Mouse (Mus musculus) T-helper 2 cell (primary cell): ENCODE measurements around the gene Cstad.

Experiments used
- in situ Hi-C: fragments of 300-600 bp; cut with MboI, MseI; formaldehyde crosslinking; loops from one replicate; pipeline ENCODE4 v1.15.1; 2025; ENCODE audit warnings: high pct_unique_total_duplicates

Cstad gene

DNA sequence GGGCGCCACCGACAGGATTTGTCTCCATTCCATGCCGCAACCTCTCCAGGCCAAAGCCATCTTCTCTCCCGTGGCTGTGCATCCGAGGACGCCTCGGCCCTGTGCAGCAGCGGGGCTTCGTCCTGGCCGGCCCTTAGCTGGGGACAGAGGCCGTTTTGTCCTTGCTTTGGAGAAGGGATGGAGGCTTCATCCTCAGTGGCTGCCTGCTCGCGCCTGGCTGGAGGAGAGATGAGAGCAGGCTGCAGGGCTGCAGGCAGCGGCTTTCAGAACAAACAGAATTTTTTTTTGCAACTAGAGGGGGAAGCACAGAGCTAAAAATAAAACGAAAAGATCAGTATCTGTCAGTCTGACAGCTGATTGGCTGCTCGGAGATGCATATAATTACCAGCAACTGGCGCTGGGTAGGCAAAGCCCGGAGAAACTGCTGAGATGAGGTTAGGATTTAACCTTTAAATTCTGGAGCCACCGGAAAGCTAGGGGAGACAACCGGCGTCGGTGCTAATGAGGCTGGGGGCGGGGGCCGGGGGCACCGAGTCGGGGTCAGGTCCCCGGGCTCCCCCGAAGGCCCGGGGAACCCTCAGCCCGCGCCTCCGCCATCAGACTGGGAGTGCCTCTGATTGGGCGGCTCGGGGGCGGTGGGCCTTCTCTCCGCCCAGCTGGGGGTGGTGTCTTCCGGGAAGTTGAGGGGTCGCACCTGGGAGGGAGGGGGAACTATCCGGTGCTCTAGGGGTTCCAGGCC, at the start of gene Cstad:
TSS of gene Cstad (plus strand) at position 400 of the 739 bp plus-strand sequence.
- in situ Hi-C loops, result loop anchor here (5.0 kb wide), 1 partner anchor 58 kb away; no protein-coding TSS in a partner anchor

DNA sequence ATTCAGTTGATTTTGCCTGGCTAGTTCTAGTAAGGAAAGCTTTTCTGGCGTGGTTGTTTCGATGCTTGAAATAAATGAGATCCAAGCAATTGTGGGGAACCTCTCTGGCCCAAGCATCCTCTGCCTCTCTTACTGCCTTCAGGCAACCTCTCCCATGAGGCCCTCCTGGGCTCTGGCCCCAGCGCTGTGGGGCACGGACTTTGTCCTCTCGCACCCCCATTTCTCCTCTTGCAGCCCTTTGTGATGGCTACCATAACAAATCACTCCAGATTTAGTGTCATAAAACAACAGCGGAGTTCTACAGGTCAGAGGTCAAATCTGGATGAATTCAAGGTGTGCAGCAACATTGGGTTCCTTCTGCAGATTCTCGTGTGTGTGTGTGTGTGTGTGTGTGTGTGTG, 49.1 kb upstream of the Cstad start:
- in situ Hi-C loops, result loop anchor here (5.0 kb wide), 1 partner anchor 78 kb away; no protein-coding TSS in a partner anchor

DNA sequence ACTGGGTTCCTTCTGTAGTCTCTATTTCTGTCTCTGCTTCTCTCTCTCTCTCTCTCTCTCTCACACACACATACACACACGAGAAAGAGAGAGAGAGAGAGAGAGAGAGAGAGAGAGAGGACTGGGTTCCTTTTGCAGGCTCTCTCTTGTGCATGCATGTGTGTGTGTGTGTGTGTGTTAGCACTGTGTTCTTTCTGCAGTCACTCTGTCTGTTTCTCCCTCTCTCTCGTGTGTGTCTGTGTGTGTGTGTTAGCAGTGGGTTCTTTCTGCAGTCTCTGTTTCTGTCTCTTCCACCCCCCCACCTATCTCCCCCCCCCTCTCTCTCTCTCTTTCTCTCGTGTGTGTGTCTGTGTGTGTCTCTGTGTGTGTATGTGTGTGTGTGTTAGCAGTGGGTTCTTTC, 48.6 kb upstream of the Cstad start:
- in situ Hi-C loops, result loop anchor here (5.0 kb wide), 1 partner anchor 79 kb away; no protein-coding TSS in a partner anchor

DNA sequence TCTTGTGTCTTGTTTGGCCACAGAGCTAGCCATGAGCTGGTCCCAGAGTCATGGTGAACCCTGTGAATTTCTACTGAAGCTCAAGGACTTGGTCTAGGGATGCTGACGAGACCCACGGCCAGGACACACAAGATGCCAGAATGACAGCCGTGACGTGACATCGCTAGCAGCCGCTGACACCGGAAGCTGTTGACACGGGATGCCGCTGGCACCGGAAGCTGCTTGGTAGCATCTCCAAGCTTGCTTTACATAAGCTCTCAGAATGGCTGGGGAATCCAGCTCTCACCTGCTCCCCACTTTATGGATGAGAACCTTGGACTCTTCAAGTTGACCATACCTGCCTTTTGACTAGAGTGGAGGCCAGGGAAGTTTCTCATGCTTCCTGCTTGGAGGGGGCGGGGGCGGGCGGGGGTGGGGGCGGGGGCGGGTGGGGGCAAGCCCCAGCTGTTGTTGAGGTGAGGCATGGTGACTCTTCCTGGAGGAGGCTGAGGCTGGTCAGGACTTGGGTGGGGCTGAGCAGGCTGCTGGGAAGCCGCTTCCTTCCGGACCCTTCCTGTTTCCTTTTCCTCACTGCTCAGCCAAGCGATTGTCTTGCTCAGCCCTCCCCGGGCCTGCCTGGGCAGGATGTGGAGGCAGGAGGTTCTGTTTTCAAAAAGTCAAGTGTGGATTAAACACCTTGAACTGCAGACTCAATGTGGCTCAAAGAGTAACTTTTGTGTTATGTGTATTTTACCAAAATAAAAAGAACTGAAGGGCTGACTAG, 47.2 kb upstream of the Cstad start:
- in situ Hi-C loops, result loop anchor here (5.0 kb wide), 1 partner anchor 80 kb away; no protein-coding TSS in a partner anchor

DNA sequence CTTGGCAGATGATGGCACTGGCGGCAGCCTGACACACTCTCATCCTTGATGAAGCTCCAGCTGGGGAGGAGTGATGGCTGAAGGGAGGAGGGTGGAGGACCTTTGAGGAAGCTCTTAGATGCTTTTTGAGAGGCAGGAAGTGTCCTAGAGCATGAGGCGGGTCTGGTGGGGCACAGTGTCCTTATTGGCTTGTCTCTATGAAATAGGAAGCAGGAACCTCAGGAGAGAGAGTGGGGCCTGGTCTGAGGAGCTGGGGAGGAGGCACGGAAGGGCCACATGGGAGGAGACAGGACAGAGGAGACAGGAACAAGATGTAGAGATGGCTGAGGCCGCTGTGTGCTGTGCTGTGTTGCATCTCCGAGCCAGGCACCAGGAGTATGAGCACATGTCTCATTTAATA, 43.3 kb upstream of the Cstad start:
- in situ Hi-C loops, result no loop called here

DNA sequence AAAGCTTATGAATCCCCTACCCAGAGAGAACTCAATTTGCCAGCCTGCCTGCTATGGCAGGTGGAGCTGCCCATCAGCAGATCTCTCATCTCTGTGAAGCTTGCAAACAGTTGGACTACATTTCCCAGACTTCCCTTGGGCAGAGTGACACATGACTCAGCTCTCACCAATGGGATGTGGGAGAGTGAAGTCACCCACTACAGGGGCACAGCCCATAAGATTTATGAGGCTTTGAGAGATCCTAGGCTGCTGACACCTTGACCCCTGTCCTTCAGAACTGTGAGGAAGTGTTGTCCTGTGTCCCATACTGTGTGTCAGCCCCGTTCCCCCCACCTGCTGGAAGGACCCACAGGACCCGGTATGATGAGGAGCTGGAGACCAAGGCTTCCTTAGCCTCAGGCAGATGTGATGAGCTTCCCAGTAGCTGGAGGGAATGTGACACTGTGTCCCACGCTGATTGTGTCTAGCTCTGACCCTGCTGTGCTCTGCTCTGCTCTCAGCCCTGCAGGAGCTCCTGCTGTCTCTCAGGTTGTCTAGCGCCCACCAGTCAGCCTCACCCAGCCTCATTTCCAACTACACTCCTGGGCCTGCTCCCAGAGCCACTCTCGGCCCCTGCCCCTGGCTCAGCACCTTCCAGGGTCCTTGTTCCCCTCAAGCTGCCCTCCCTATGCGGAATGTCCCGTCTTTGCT, 40.8 kb upstream of the Cstad start:
- in situ Hi-C loops, result no loop called here

DNA sequence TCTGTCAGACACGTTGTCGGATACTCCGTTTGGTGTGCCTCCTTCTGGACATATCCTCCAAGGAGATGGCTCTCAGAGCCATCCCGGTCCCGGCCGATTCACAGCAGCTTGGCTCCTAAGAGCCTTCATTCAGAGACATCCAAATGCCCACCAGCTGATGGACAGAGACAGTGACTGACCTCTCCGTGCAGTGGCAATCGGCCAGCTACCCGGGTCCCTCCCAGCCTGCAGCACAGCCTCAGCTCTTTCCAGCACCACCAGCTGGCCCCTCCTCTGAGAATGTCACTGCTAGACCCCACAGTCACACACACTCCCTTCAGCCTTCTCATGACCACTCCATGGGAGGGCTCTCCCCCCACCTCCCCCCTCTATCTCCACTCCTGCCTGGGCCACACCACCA, 39.6 kb upstream of the Cstad start:
- in situ Hi-C loops, result no loop called here

DNA sequence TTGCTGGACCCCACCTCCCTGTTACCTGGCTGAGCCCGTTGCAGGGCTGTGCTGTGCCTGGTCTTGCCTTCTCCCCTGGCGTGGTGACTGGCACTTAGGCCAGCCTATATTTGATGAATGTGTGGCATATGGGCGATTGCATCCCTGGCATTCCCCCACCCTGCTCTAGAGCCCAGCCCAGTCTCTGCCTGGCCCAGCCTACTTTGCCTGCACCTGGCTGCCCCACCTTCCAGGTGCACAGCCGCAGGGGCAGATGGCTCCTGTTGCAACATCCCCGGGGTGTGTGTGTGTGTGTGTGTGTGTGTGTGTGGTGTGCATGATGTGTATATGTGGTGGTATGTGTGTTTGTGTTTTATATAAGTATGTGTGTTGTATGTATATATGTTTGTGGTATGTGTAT, 38.3 kb upstream of the Cstad start:
- in situ Hi-C loops, result no loop called here

DNA sequence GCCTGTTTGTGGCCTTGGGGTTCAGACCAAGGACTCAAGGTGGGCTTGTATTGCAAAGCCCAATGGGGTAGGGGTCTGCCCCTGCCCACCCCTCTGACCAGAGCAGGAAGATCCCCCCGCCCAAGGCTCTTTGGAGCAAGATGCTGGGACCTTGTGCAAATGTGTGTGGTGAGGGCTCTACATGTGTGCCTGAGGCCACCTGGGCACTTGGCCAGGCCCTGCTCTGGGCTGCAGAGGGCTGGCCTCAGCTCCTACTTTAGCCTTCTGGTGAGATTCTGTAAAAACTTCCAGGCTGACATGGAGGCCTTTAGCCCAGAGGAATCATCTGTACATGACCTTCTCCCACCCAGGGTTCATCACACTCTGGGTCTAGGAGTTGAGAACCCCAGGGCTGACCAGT, 35.3 kb upstream of the Cstad start:
- in situ Hi-C loops, result no loop called here

DNA sequence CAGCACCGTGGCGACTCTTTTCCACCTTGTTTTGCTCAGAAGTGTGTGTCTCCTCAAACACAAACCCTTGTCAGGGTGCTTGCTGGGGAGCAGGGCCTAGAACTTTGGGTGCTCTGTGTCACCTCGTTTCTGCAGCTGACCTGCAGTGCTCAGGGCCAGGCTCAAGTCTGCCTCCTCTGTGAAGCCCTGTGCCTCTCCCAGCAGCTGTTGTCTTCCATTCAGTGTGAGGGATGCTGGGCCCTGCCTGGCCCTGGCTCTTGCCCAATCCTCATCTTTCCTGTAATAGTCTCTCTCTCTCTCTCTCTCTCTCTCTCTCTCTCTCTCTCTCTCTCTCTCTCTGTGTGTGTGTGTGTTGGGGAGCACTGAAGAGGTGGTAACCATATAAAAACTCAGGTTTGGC, 32.3 kb upstream of the Cstad start:
- in situ Hi-C loops, result no loop called here

DNA sequence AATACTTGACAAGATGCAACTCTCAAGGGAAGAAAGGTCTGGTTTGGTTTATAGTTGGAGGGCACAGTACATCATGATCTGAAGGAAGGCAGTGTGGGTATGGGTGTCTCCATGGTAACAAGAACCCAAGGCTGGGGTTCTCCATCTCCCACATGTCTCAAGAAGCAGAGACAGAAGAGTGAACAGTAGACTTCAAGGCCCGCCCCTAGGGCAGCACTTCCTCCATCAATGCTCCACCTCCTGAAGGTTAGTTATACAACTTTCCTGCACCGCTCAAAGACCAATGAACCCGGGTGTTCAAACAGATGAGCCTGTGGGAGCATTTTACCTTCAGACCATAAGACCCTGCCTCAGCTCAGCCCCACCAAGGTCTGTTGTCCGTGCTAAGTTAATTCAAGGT, 23.2 kb upstream of the Cstad start:
- in situ Hi-C loops, result loop anchor here (10.0 kb wide), 1 partner anchor 417 kb away; no protein-coding TSS in a partner anchor

DNA sequence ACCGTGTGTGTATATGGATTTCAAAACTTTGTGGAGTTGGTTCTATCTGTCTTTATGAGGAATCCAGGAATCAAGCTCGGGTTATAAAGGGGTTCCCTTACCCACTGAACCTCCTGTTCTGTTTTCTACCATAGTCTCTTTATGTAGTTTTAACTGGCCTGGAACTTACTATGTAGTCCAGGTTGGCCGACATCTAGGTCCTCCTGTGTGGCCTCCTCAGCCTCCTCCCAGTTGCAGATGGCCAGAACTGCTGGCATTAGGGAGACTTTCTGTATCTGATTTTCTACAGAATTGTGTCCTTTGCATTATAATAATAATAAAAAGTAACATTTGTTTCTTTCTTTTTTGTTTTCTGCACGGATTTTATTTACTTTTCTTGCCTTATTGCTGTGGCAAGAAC, 21.3 kb upstream of the Cstad start:
- in situ Hi-C loops, result loop anchor here (10.0 kb wide), 1 partner anchor 419 kb away; no protein-coding TSS in a partner anchor

DNA sequence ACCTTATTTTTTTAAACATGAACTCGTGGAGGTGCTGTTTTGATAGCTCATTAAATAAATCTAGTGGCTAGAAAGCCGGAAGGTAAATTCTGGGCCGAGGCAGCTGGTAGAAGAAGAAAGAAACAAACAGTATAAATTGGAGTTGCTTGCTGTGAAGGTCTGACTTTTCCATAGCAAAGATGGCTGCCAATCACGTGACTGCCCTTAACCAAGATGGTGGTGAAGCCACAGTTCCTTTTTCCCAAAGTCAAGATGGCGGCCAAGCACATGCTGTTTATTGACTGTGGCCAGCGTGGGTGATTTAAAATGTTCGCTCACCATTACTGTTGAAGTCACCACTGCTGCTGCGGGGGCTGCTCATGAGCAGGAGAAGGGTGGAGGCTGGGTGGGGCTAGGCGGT, 17.8 kb upstream of the Cstad start:
- in situ Hi-C loops, result loop anchor here (10.0 kb wide), 1 partner anchor 422 kb away; no protein-coding TSS in a partner anchor

DNA sequence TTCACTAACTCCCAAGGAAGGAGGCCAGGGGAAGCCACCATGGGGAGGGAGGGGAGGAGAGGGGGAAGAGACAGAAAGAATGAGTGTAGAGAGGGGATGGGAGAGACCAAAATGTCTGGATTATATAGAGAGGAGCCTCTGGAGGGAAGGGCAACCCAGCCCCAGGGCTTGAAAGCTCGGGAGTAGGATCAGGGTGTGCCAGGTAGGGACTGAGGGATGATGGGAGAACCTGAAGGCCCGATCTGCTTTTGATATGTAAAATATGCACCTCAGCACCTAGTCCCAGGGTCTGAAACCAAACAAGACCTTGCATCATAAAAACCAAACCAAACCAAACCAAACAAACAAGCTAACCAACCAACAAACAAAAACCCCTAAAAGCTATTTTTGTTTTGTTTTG, 16.8 kb upstream of the Cstad start:
- in situ Hi-C loops, result loop anchor here (10.0 kb wide), 1 partner anchor 423 kb away; no protein-coding TSS in a partner anchor

DNA sequence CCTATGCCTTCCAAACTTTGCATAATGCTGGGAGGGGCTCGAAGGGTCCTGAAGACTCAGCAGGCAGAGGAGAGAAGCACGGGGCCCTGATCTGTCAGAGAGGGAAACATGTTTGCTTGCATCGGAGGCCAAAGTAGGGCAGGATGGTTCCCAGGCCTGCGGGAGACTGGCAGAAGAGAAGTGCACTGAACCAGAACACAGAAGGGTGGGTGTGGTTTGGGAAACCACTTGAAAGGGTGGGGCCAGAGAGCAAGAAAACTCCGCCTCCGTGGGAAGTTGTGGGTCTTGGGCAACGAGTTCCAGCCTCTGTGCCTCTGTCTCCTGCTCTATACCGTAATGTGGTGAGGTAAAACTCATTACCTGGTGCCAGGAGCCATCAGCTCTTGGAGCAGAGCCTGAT, 7.7 kb upstream of the Cstad start:
- in situ Hi-C loops, result no loop called here

DNA sequence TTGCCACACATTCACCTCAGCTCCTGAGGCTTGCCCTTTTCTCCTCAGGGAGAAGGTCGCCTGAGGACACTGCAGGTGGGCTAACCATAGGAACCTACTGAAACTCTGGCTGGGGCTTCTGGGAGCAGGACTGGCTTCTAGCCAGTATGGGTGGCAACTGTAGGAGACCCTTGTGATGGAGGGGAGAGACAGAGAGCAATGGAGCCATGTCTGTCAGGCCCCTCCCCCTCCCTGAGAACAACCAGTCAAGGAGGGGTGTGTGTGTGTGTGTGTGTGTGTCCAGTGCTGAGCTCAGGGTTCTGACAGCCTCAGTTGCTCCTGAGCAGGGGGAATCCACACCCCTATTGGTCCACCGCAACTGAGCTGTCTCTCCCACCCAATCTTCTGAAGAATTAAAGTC, 7.2 kb upstream of the Cstad start:
- in situ Hi-C loops, result no loop called here

DNA sequence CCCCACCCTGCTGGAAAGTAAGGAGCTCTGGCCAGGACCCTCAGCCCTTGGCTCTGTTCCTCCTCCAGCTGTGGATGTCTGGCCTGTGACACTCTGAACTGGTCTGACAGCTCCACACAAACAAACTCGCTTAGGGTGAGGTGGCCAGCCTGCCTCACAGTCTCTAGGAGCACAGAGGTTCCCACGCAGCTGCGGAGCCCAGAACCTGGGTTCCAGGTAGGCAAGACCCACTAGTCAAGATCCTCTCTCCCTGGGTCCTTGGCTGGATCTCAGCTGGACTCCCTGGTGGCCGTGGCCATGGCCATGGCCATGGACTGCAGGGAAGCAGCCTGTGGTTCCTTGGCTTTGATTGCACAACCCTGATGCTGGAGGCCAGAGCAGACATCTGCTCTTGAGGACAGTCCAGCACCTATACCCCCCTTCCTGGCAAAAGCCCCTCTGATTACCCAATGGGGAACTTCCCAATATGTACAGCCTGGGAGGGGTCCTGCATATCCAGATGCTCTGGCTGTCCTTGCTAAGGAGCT, 5.8 kb upstream of the Cstad start:
- in situ Hi-C loops, result no loop called here

DNA sequence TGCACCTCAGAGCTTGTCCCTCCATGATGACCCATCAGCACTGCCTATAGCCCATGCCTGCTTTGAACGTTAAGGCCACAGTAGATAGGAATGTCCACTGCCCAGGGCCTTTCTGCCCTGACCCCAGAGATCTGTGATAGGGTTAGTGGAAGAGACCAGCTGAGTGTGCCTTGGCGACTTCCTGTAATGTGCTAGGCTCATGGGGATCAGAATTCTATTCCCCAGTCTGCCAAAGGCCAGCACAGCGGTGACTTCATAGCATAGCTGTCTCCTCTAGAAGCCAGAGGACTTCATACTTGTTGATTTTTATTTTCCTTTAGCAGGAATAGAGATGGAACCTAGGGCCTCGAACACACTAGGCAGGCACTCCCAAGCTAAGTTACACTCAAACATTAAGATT, 5.1 kb upstream of the Cstad start:
- in situ Hi-C loops, result loop anchor here (5.0 kb wide), 1 partner anchor 52 kb away; no protein-coding TSS in a partner anchor

DNA sequence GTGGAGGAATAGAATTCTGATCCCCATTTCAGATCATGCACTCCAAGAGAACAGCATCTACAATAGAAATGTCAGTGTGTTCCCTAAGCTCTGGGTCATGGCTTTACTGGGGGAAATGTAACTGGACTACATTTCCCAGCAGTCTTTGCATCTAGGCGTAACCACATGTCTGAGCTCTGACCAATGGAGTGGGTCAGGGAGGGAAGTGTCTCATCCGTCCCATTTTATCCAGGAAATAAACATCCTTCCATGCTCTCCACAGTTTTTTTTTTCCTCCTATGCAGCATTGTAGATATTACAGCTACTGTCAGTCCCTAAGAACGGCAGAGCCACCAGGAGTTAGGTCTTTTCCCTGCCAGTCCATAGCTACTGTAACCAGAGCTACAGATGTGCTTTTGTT, 3.9 kb upstream of the Cstad start:
- in situ Hi-C loops, result loop anchor here (5.0 kb wide), 1 partner anchor 54 kb away; no protein-coding TSS in a partner anchor

DNA sequence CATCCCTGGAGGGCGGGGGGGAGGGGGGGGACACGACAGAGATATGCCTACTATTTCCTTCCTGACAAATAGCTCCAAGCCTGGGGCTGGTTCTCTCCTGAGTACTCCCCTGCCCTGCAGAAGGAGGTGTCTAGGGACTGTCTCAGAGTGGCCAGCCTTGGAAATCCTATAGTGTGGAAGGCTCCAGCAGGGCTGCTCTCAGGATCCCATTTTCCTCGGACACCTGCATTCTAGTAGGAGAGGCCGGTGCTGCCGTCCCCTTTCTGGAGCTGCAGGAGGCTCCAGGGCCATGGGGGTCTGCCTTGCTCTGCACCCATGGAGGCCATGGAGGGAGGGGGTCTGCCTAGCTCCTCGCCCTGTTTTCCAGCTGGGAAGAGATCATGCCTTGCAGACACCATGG, 2.4 kb upstream of the Cstad start:
- in situ Hi-C loops, result loop anchor here (5.0 kb wide), 1 partner anchor 55 kb away; no protein-coding TSS in a partner anchor

DNA sequence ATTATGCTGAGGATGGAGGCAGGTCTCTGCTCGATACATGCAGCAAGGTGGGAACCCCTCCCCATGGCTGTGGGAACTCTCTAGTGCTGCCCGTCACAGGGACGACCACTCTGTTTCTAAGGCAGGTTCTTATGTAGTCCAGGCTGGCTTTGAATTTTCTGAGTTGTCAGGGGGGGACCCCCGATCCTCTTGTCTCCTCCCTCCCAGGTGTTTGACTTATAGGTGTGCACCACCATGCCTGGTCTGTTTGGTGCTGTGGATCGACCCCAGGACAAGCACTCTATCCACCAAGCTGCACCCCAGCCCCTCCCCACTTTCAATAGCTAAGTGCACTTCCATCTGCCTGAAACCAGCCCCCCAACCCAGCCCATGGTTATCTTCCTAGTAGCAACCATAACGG, 1.9 kb upstream of the Cstad start:
- in situ Hi-C loops, result loop anchor here (5.0 kb wide), 1 partner anchor 56 kb away; no protein-coding TSS in a partner anchor
